ENCODE assay signal across 9 mouse cellular contexts in the genomic region with DNA sequence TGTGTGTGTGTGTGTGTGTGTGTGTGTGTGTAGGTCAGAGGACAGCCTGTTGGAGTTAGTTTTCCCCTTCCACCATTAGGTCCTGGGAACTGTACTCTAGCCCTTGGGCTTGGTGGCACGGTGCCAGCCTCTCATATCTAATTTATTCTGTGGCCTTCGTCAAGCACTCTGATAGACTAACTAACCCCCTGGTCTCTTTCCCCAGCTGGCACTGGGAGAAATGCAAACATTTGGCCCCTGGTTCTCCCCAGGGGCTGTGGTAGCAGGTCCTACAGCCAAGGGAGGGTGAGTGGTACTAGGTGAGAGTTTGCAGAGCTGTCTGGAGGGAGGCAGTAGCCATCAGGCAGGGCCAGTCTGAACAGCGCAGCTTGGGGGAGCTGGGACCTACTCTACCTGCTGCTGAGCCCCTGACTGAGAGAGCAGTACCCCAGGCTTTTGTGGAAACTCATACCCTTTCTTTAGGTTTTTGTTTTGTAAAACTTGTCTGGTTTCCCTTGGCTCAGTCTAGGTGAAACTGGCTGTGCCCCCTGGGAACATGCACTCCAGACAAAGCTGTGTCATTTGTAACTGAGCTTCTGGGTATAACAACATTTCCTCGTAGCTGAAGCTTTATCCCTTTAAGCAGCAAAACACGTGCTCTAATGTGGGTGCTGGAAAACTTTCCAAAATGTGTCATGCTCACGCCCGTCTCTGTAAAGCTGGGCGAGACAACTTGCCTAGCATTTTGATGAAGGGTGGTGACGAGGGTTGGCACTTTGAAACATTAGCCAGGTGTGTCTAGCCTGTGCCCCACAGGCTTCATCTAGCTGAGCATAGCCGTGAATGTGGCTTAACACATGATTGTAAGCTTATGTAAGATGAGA. TPM values are rescaled to one million over a fixed set of nuclear protein-coding genes. Genes with fewer than 3 reads are reported as not detected.
DNase-seq lines count a peak whose midpoint lies in the region; ATAC-seq and TF ChIP-seq lines count a peak whose summit lies in the region.
"Had no signal": no experiment of that assay in that cellular context is flagged by ENCODE, and none has a peak within 500 bp of the region (broad histone marks: within the 10 kb centered on the region; RNA-seq: fewer than 3 reads in every experiment).

No protein-coding gene starts in this region.

- TF ChIP-seq CTCF in C2C12 (IDR thresholded peaks at IDR 0.05; ENCODE audit: control insufficient read depth, insufficient read depth, insufficient read length): no peak

- H3K4me1 ChIP-seq in brown adipose tissue, adult 24 weeks (ENCODE audit: control insufficient read depth, insufficient read depth, insufficient read length, low read length): peaks cover 28% of the 10 kb centered on the region
- H3K4me1 ChIP-seq in kidney, embryonic 15.5 days: peaks cover 30% of the 10 kb centered on the region

- no peak overlapping the region for H3K9ac ChIP-seq in kidney, embryonic 15.5 days

- peaks cover 2% of the 10 kb centered on the region for H3K79me3 ChIP-seq in C2C12 (ENCODE audit: low read depth)

- H3K4me2 ChIP-seq in kidney, embryonic 15.5 days: no peak overlapping the region

- no peaks in the 10 kb centered on the region for H3K27me3 ChIP-seq in C2C12 (ENCODE audit: control insufficient read depth, insufficient read depth, insufficient read length)
- no peaks in the 10 kb centered on the region for H3K27me3 ChIP-seq in kidney, embryonic 15.5 days

- peak overlapping the region; percentile 97 for H3K27ac ChIP-seq in brown adipose tissue, adult 24 weeks (replicated peaks; ENCODE audit: low read depth, low read length)
- H3K27ac ChIP-seq in kidney, embryonic 15.5 days: peak overlapping the region; percentile 45

- peaks cover 16% of the 10 kb centered on the region for H3K36me3 ChIP-seq in C2C12 (ENCODE audit: control insufficient read depth, insufficient read depth)
- H3K36me3 ChIP-seq in kidney, embryonic 15.5 days: peaks cover 50% of the 10 kb centered on the region

- peak; percentile 19 to 42 for DNase-seq in heart, adult 18-20 months
- no peak for DNase-seq in heart, postnatal 36 days
- no peak for DNase-seq in layer of hippocampus, postnatal 36 days
- no peak for DNase-seq in frontal cortex, postnatal 25 days (ENCODE audit: low spot score in 2 of 2)

- no peaks in the 10 kb centered on the region for H3K9me3 ChIP-seq in kidney, embryonic 15.5 days (replicated peaks)
- H3K9me3 ChIP-seq: G1E had no signal

- no peak overlapping the region for H3ac ChIP-seq in C2C12 (ENCODE audit: control insufficient read depth, insufficient read length, low read depth)

- ATAC-seq in kidney, embryonic 15.5 days (replicated peaks; ENCODE audit: low FRiP score): no peak
- ATAC-seq in erythroblast, adult 5-6 weeks (replicated peaks; ENCODE audit: low FRiP score, poor library complexity, severe bottlenecking): no peak

- intact Hi-C loops in heart, postnatal 36 days (cut with DNase I): no loop called here

- H3K4me3 ChIP-seq in C2C12 (ENCODE audit: insufficient read depth, poor library complexity, severe bottlenecking): no peak overlapping the region
- no peak overlapping the region for H3K4me3 ChIP-seq in brown adipose tissue, adult 24 weeks (ENCODE audit: insufficient read depth, low read depth, low read length)
- H3K4me3 ChIP-seq in kidney, embryonic 15.5 days (replicated peaks): no peak overlapping the region

- 80% methylated on average over 10 of the region's 10 CpGs for whole genome bisulfite sequencing in kidney, embryonic 15.5 days

- no peaks in the 10 kb centered on the region for H3K79me2 ChIP-seq in C2C12 (ENCODE audit: control insufficient read depth, insufficient read depth)

TF ChIP-seq in C2C12, 6 proteins besides CTCF, POLR2A, EP300 and RAD21:
- TF ChIP-seq USF1 (IDR thresholded peaks at IDR 0.05; ENCODE audit: low read depth) (peak; percentile 49), CEBPB (IDR thresholded peaks at IDR 0.05; ENCODE audit: low read depth) (no peak), MAX (IDR thresholded peaks at IDR 0.05) (peak; percentile 34)

RNA-seq across cellular contexts. Expression of gene Dtx2, which starts 21.6 kb away (rescaled TPM):
- 1 to 10 TPM; 6.5 to 8.1 TPM for total RNA-seq in heart, adult 18-20 months (2021)
- 1 to 10 TPM; 7.2 to 7.9 TPM for total RNA-seq in heart, postnatal 36 days (2021)
- 20.3 TPM for polyA plus RNA-seq in C2C12 (2012; fragmentation: generic; extraction: Trizol)
- 16.2 and 18.3 TPM in 2 replicates for polyA plus RNA-seq in brown adipose tissue, adult 24 weeks (2012; ENCODE audit: insufficient read depth, insufficient read length, missing spikeins)
- 29.4 and 29.9 TPM in 2 replicates for polyA plus RNA-seq in kidney, embryonic 15.5 days (2015; fragmentation: Nextera tagmentation; extraction: Ambion mirVana)
- 1 to 10 TPM; 7.9 to 8.0 TPM for total RNA-seq in layer of hippocampus, postnatal 36 days (2021)
- total RNA-seq in erythroblast, adult 5-6 weeks (2015; ENCODE audit: low replicate concordance): 3.8 and 22.1 TPM in 2 replicates
- 2.3 TPM in 1 of 2 replicates, not detected in the other for total RNA-seq in erythroblast, adult 5-6 weeks (2017; ENCODE audit: low replicate concordance)

RNA-seq across cellular contexts. Expression of gene Upk3b, which starts 22.1 kb away (rescaled TPM):
- 10 to 100 TPM; 11.1 to 23.7 TPM for total RNA-seq in heart, adult 18-20 months (2021)
- 10 to 100 TPM; 17.9 to 28.6 TPM for total RNA-seq in heart, postnatal 36 days (2021)
- polyA plus RNA-seq in C2C12 (2012; fragmentation: generic; extraction: Trizol): 0.01 TPM
- not detected in 2 replicates for polyA plus RNA-seq in brown adipose tissue, adult 24 weeks (2012; ENCODE audit: insufficient read depth, insufficient read length, missing spikeins)
- polyA plus RNA-seq in kidney, embryonic 15.5 days (2015; fragmentation: Nextera tagmentation; extraction: Ambion mirVana): 2.6 and 5.9 TPM in 2 replicates
- total RNA-seq in layer of hippocampus, postnatal 36 days (2021): not detected
- total RNA-seq in erythroblast, adult 5-6 weeks (2015; ENCODE audit: low replicate concordance): not detected in 2 replicates
- 0.14 TPM in 1 of 2 replicates, not detected in the other for total RNA-seq in erythroblast, adult 5-6 weeks (2017; ENCODE audit: low replicate concordance)
- polyA plus RNA-seq: G1E had no signal

RNA-seq across cellular contexts. Expression of gene Zp3, which starts 36.3 kb away (rescaled TPM):
- not detected for total RNA-seq in heart, adult 18-20 months (2021)
- not detected for total RNA-seq in heart, postnatal 36 days (2021)
- not detected for polyA plus RNA-seq in C2C12 (2012; fragmentation: generic; extraction: Trizol)
- polyA plus RNA-seq in brown adipose tissue, adult 24 weeks (2012; ENCODE audit: insufficient read depth, insufficient read length, missing spikeins): not detected in 2 replicates
- polyA plus RNA-seq in kidney, embryonic 15.5 days (2015; fragmentation: Nextera tagmentation; extraction: Ambion mirVana): 0.30 TPM in 1 of 2 replicates, not detected in the other
- total RNA-seq in layer of hippocampus, postnatal 36 days (2021): not detected
- not detected in 2 replicates for total RNA-seq in erythroblast, adult 5-6 weeks (2015; ENCODE audit: low replicate concordance)
- not detected in 2 replicates for total RNA-seq in erythroblast, adult 5-6 weeks (2017; ENCODE audit: low replicate concordance)
- total RNA-seq: G1E had no signal
- polyA plus RNA-seq: G1E had no signal

RNA-seq across cellular contexts. Expression of gene Upk3bl, which starts 38.0 kb away (rescaled TPM):
- not detected for total RNA-seq in heart, adult 18-20 months (2021)
- not detected for total RNA-seq in heart, postnatal 36 days (2021)
- polyA plus RNA-seq in C2C12 (2012; fragmentation: generic; extraction: Trizol): 0.11 TPM
- polyA plus RNA-seq in brown adipose tissue, adult 24 weeks (2012; ENCODE audit: insufficient read depth, insufficient read length, missing spikeins): not detected in 2 replicates
- polyA plus RNA-seq in kidney, embryonic 15.5 days (2015; fragmentation: Nextera tagmentation; extraction: Ambion mirVana): 2.8 and 3.2 TPM in 2 replicates
- total RNA-seq in layer of hippocampus, postnatal 36 days (2021): not detected
- total RNA-seq in erythroblast, adult 5-6 weeks (2015; ENCODE audit: low replicate concordance): not detected in 2 replicates
- not detected in 2 replicates for total RNA-seq in erythroblast, adult 5-6 weeks (2017; ENCODE audit: low replicate concordance)
- total RNA-seq: G1E had no signal
- polyA plus RNA-seq: G1E had no signal

RNA-seq across cellular contexts. Expression of gene Ssc4d, which starts 41.9 kb away (rescaled TPM):
- total RNA-seq in heart, adult 18-20 months (2021): under 1 TPM; 0.21 to 0.40 TPM
- total RNA-seq in heart, postnatal 36 days (2021): under 1 TPM; 0.58 to 0.68 TPM
- polyA plus RNA-seq in C2C12 (2012; fragmentation: generic; extraction: Trizol): 3.6 TPM
- 2.9 and 6.7 TPM in 2 replicates for polyA plus RNA-seq in brown adipose tissue, adult 24 weeks (2012; ENCODE audit: insufficient read depth, insufficient read length, missing spikeins)
- polyA plus RNA-seq in kidney, embryonic 15.5 days (2015; fragmentation: Nextera tagmentation; extraction: Ambion mirVana): 9.6 and 10.1 TPM in 2 replicates
- total RNA-seq in layer of hippocampus, postnatal 36 days (2021): 1 to 10 TPM; 1.4 to 1.7 TPM
- 6.0 and 6.3 TPM in 2 replicates for total RNA-seq in erythroblast, adult 5-6 weeks (2015; ENCODE audit: low replicate concordance)
- 0.56 TPM in 1 of 2 replicates, not detected in the other for total RNA-seq in erythroblast, adult 5-6 weeks (2017; ENCODE audit: low replicate concordance)

Comparison
In these comparisons a context has a peak if more than half of its experiments do, and no peak if none do; other contexts are left out.
1. DNase-seq: peak in heart, adult 18-20 months (2 of 2); none in heart, postnatal 36 days (0 of 2), layer of hippocampus, postnatal 36 days (0 of 2) and frontal cortex, postnatal 25 days (0 of 2).
2. RNA of gene Upk3b, which starts 22.1 kb away (total RNA-seq): 17.9 to 28.6 TPM in heart, postnatal 36 days and 11.1 to 23.7 TPM in heart, adult 18-20 months; not detected in layer of hippocampus, postnatal 36 days and 0.14 TPM in erythroblast, adult 5-6 weeks; every median in the first group is over 10 times any median in the second.